ENCODE assay signal across 9 mouse cellular contexts in genomic region chr1:180889172-180889571, GRCm38 (mm10). TPM values are rescaled to one million over a fixed set of nuclear protein-coding genes. Genes with fewer than 3 reads are reported as not detected.
DNase-seq lines count a peak whose midpoint lies in the region; ATAC-seq and TF ChIP-seq lines count a peak whose summit lies in the region.
"Had no signal": no experiment of that assay in that cellular context is flagged by ENCODE, and none has a peak within 500 bp of the region (broad histone marks: within the 10 kb centered on the region; RNA-seq: fewer than 3 reads in every experiment).

No protein-coding gene starts in this region.

- H3K4me3 ChIP-seq in hindbrain, embryonic 13.5 days: no peak overlapping the region
- no peak overlapping the region for H3K4me3 ChIP-seq in hindbrain, embryonic 14.5 days (replicated peaks; ENCODE audit: low read length)
- H3K4me3 ChIP-seq in E14TG2a.4 (replicated peaks; ENCODE audit: low read length) (peak overlapping the region; percentile 64), ES-E14 (ENCODE audit: insufficient read depth in 1 of 2, low read depth in 1 of 2, low read length in 2 of 2, poor library complexity in 1 of 2, severe bottlenecking in 1 of 2) (peak overlapping the region; percentile 16 to 23)
- H3K4me3 ChIP-seq in limb, embryonic 11.5 days (ENCODE audit: low read depth, low read length): no peak overlapping the region

- no peak for TF ChIP-seq CTCF in E14TG2a.4 (conservative IDR thresholded peaks at IDR 0.05; ENCODE audit: low read length)

- H3K27ac ChIP-seq in hindbrain, embryonic 13.5 days: no peak overlapping the region
- H3K27ac ChIP-seq in hindbrain, embryonic 14.5 days: no peak overlapping the region
- peak overlapping the region; percentile 98 for H3K27ac ChIP-seq in ES-E14 (ENCODE audit: insufficient read depth, low read depth, low read length, poor library complexity, severe bottlenecking)
- no peak overlapping the region for H3K27ac ChIP-seq in limb, embryonic 11.5 days (replicated peaks; ENCODE audit: low read depth, low read length)

- DNase-seq in hindbrain, embryonic 14.5 days (ENCODE audit: low spot score): no peak
- peak; percentile 69 for DNase-seq in ES-E14 (ENCODE audit: low read depth, low spot score)
- DNase-seq in limb, embryonic 11.5 days (ENCODE audit: low spot score): no peak
- DNase-seq in embryo, embryonic 11 days: no peak
- no peak for DNase-seq in cerebellum, adult 11-12 months

- H3K4me1 ChIP-seq in hindbrain, embryonic 13.5 days (replicated peaks): peaks cover 16% of the 10 kb centered on the region
- peaks cover 5% of the 10 kb centered on the region; the same call in 1 of the 2 replicates for H3K4me1 ChIP-seq in hindbrain, embryonic 14.5 days (replicated peaks; ENCODE audit: control insufficient read depth, insufficient read depth, low read length)
- H3K4me1 ChIP-seq in E14TG2a.4 (replicated peaks; ENCODE audit: low read depth, low read length) (peaks cover 84% of the 10 kb centered on the region), ES-E14 (ENCODE audit: control insufficient read depth in 2 of 2, insufficient read depth in 2 of 2, low read length in 2 of 2, poor library complexity in 1 of 2) (peaks cover 19 to 49% of the 10 kb centered on the region in 2 experiments)
- peaks cover 11% of the 10 kb centered on the region for H3K4me1 ChIP-seq in limb, embryonic 11.5 days (ENCODE audit: control insufficient read depth, insufficient read depth, low read length)

- H3K9ac ChIP-seq in hindbrain, embryonic 13.5 days: 0 out of 2 replicates have a peak overlapping the region, but pooled peaks have one; percentile 29
- no peak overlapping the region for H3K9ac ChIP-seq in hindbrain, embryonic 14.5 days
- H3K9ac ChIP-seq in ES-E14 (ENCODE audit: insufficient read depth, low read depth, low read length, poor library complexity, severe bottlenecking): peak overlapping the region; percentile 58
- no peak overlapping the region for H3K9ac ChIP-seq in limb, embryonic 11.5 days (ENCODE audit: low read length)

- H3K4me2 ChIP-seq in hindbrain, embryonic 13.5 days: 0 out of 2 replicates have a peak overlapping the region, but pooled peaks have one; percentile 19
- no peak overlapping the region for H3K4me2 ChIP-seq in hindbrain, embryonic 14.5 days (replicated peaks)
- 0 out of 2 replicates have a peak overlapping the region, but pooled peaks have one; percentile 17 for H3K4me2 ChIP-seq in limb, embryonic 11.5 days (ENCODE audit: low read depth, severe bottlenecking)

- in situ Hi-C loops in ES-E14 (cut with MboI; ENCODE audit: low sequenced_read_pairs in 2 of 2, unreplicated experiment in 2 of 2): no loop called here

- 34% methylated on average over 7 of the region's 7 CpGs for WGBS in hindbrain, embryonic 13.5 days
- 33% methylated on average over 7 of the region's 7 CpGs for WGBS in hindbrain, embryonic 14.5 days
- WGBS in limb, embryonic 11.5 days: 24% methylated on average over 7 of the region's 7 CpGs

- H3K27me3 ChIP-seq in hindbrain, embryonic 13.5 days: peaks cover 26% of the 10 kb centered on the region
- peaks cover 12% of the 10 kb centered on the region for H3K27me3 ChIP-seq in hindbrain, embryonic 14.5 days (ENCODE audit: control insufficient read depth, insufficient read depth, low read length)
- H3K27me3 ChIP-seq in E14TG2a.4 (ENCODE audit: insufficient read depth, low read length): no peaks in the 10 kb centered on the region; the same call in 1 of the 2 replicates
- H3K27me3 ChIP-seq in limb, embryonic 11.5 days (ENCODE audit: control insufficient read depth, insufficient read depth, low read length): peaks cover 8% of the 10 kb centered on the region

- ATAC-seq in hindbrain, embryonic 13.5 days (ENCODE audit: low FRiP score): no peak
- no peak for ATAC-seq in hindbrain, embryonic 14.5 days (ENCODE audit: low FRiP score)
- no peak for ATAC-seq in limb, embryonic 11.5 days (ENCODE audit: insufficient number of reproducible peaks, low FRiP score, low TSS enrichment, low read depth)
- ATAC-seq: Patski had no signal

- no peaks in the 10 kb centered on the region for H3K36me3 ChIP-seq in hindbrain, embryonic 13.5 days
- H3K36me3 ChIP-seq in hindbrain, embryonic 14.5 days (replicated peaks; ENCODE audit: control insufficient read depth, insufficient read depth): no peaks in the 10 kb centered on the region
- peaks cover 12% of the 10 kb centered on the region for H3K36me3 ChIP-seq in E14TG2a.4 (ENCODE audit: insufficient read depth, low read length)
- no peaks in the 10 kb centered on the region for H3K36me3 ChIP-seq in ES-E14 (ENCODE audit: control insufficient read depth, insufficient read depth, low read length, poor library complexity, severe bottlenecking)
- H3K36me3 ChIP-seq in limb, embryonic 11.5 days (ENCODE audit: control insufficient read depth, insufficient read depth, low read length): no peaks in the 10 kb centered on the region

- no peaks in the 10 kb centered on the region for H3K9me3 ChIP-seq in hindbrain, embryonic 13.5 days
- no peaks in the 10 kb centered on the region for H3K9me3 ChIP-seq in hindbrain, embryonic 14.5 days (ENCODE audit: control insufficient read depth, low read length)
- no peaks in the 10 kb centered on the region for H3K9me3 ChIP-seq in E14TG2a.4 (ENCODE audit: low read length)
- no peaks in the 10 kb centered on the region for H3K9me3 ChIP-seq in ES-E14 (ENCODE audit: control insufficient read depth, insufficient read depth, low read depth, low read length)
- H3K9me3 ChIP-seq in limb, embryonic 11.5 days (ENCODE audit: control insufficient read depth, low read length): no peaks in the 10 kb centered on the region

TF ChIP-seq in ES-E14, 5 proteins besides CTCF, POLR2A, EP300 and RAD21:
- TF ChIP-seq HCFC1 (IDR thresholded peaks at IDR 0.05; ENCODE audit: borderline replicate concordance, insufficient read depth, low read length) (no peak), MAFK (IDR thresholded peaks at IDR 0.05; ENCODE audit: insufficient read depth, low read depth, low read length) (no peak), ZNF384 (IDR thresholded peaks at IDR 0.05; ENCODE audit: low read depth, low read length) (no peak), ZC3H11A (IDR thresholded peaks at IDR 0.05; ENCODE audit: borderline replicate concordance, low read depth, low read length) (no peak), CHD2 (IDR thresholded peaks at IDR 0.05; ENCODE audit: low read depth, low read length) (no peak)

RNA-seq across cellular contexts. Expression of gene Lefty2, which starts 3.7 kb away (rescaled TPM):
- polyA plus RNA-seq in hindbrain, embryonic 13.5 days (2015; fragmentation: Nextera tagmentation; extraction: Ambion mirVana): 0.26 and 0.63 TPM in 2 replicates
- polyA plus RNA-seq in hindbrain, embryonic 14.5 days (2014; fragmentation: Nextera tagmentation; extraction: Ambion mirVana): 1.5 and 3.2 TPM in 2 replicates
- total RNA-seq in ES-E14 (2012; rRNA removed): 68.3 and 219 TPM in 2 replicates
- polyA plus RNA-seq in limb, embryonic 11.5 days (2014; fragmentation: Nextera tagmentation; extraction: Ambion mirVana): 0.08 TPM in 1 of 2 replicates, not detected in the other
- total RNA-seq: gastrocnemius, postnatal 36 days had no signal

RNA-seq across cellular contexts. Expression of gene Pycr2, which starts 14.9 kb away (rescaled TPM):
- polyA plus RNA-seq in hindbrain, embryonic 13.5 days (2015; fragmentation: Nextera tagmentation; extraction: Ambion mirVana): 74.1 and 78.7 TPM in 2 replicates
- 63.0 and 68.0 TPM in 2 replicates for polyA plus RNA-seq in hindbrain, embryonic 14.5 days (2014; fragmentation: Nextera tagmentation; extraction: Ambion mirVana)
- 122 and 151 TPM in 2 replicates for total RNA-seq in ES-E14 (2012; rRNA removed)
- 120 and 137 TPM in 2 replicates for polyA plus RNA-seq in limb, embryonic 11.5 days (2014; fragmentation: Nextera tagmentation; extraction: Ambion mirVana)

RNA-seq across cellular contexts. Expression of gene Sde2, which starts 38.2 kb away (rescaled TPM):
- 29.6 and 31.6 TPM in 2 replicates for polyA plus RNA-seq in hindbrain, embryonic 13.5 days (2015; fragmentation: Nextera tagmentation; extraction: Ambion mirVana)
- 26.9 and 28.2 TPM in 2 replicates for polyA plus RNA-seq in hindbrain, embryonic 14.5 days (2014; fragmentation: Nextera tagmentation; extraction: Ambion mirVana)
- 39.6 and 41.2 TPM in 2 replicates for total RNA-seq in ES-E14 (2012; rRNA removed)
- 44.1 and 46.9 TPM in 2 replicates for polyA plus RNA-seq in limb, embryonic 11.5 days (2014; fragmentation: Nextera tagmentation; extraction: Ambion mirVana)

RNA-seq across cellular contexts. Expression of gene Lefty1, which starts 45.6 kb away (rescaled TPM):
- 0.23 and 0.58 TPM in 2 replicates for polyA plus RNA-seq in hindbrain, embryonic 13.5 days (2015; fragmentation: Nextera tagmentation; extraction: Ambion mirVana)
- polyA plus RNA-seq in hindbrain, embryonic 14.5 days (2014; fragmentation: Nextera tagmentation; extraction: Ambion mirVana): 0.20 and 0.41 TPM in 2 replicates
- total RNA-seq in ES-E14 (2012; rRNA removed): 281 and 714 TPM in 2 replicates
- polyA plus RNA-seq in limb, embryonic 11.5 days (2014; fragmentation: Nextera tagmentation; extraction: Ambion mirVana): 0.12 and 1.4 TPM in 2 replicates

RNA-seq across cellular contexts. Expression of gene Tmem63a, which starts 53.0 kb away (rescaled TPM):
- 1.5 and 1.8 TPM in 2 replicates for polyA plus RNA-seq in hindbrain, embryonic 13.5 days (2015; fragmentation: Nextera tagmentation; extraction: Ambion mirVana)
- polyA plus RNA-seq in hindbrain, embryonic 14.5 days (2014; fragmentation: Nextera tagmentation; extraction: Ambion mirVana): 1.5 and 1.6 TPM in 2 replicates
- total RNA-seq in ES-E14 (2012; rRNA removed): 14.7 and 30.5 TPM in 2 replicates
- polyA plus RNA-seq in limb, embryonic 11.5 days (2014; fragmentation: Nextera tagmentation; extraction: Ambion mirVana): 5.6 and 6.1 TPM in 2 replicates

Comparison
In these comparisons a context has a peak if more than half of its experiments do, and no peak if none do; other contexts are left out.
1. H3K9ac ChIP-seq: peak in hindbrain, embryonic 13.5 days (single experiment) and ES-E14 (single experiment); none in hindbrain, embryonic 14.5 days (single experiment) and limb, embryonic 11.5 days (single experiment).
2. H3K4me3 ChIP-seq: peak in E14TG2a.4 (single experiment) and ES-E14 (2 of 2); none in hindbrain, embryonic 13.5 days (single experiment), hindbrain, embryonic 14.5 days (single experiment) and limb, embryonic 11.5 days (single experiment).